Mouse (Mus musculus): ENCODE measurements around the gene Cep152. TPM values are rescaled to one million over a fixed set of nuclear protein-coding genes. Genes with fewer than 3 reads are reported as not detected.

Cep152 gene
- polyA plus RNA-seq, 1 experiment from 2014 or later, result 3.0 TPM

- H3K9ac ChIP-seq, result no peak overlapping the region
- no peak overlapping the region for H3K4me2 ChIP-seq
- no peaks in the 10 kb centered on the region for H3K36me3 ChIP-seq (replicated peaks)
- H3K9me3 ChIP-seq, result no peaks in the 10 kb centered on the region
- no peak overlapping the region for H3K4me3 ChIP-seq
- no peak overlapping the region for H3K27ac ChIP-seq
- 77% methylated on average over 7 of the region's 7 CpGs for WGBS
- no peak for ATAC-seq (replicated peaks)
- H3K27me3 ChIP-seq (replicated peaks), result no peaks in the 10 kb centered on the region
- H3K4me1 ChIP-seq, result no peaks in the 10 kb centered on the region
These were observed 83.5 kb downstream of the Cep152 start for GRCm38 (mm10) chr2:125541451-125541850.

- Histone ChIP-seq H3K4me3 (no peak overlapping the region), H3K27ac (no peak overlapping the region), H3K27me3 (replicated peaks) (no peaks in the 10 kb centered on the region), H3K4me2 (no peak overlapping the region), H3K9ac (no peak overlapping the region), H3K4me1 (no peaks in the 10 kb centered on the region), H3K9me3 (no peaks in the 10 kb centered on the region), H3K36me3 (replicated peaks) (no peaks in the 10 kb centered on the region)
- 88% methylated on average over 7 of the region's 7 CpGs for WGBS
- no peak for ATAC-seq (replicated peaks)
These were observed 84.3 kb downstream of the Cep152 start for GRCm38 (mm10) chr2:125540579-125540978.

- 90% methylated on average over 3 of the region's 3 CpGs for WGBS
- Histone ChIP-seq H3K36me3 (replicated peaks) (no peaks in the 10 kb centered on the region), H3K27me3 (replicated peaks) (no peaks in the 10 kb centered on the region), H3K9me3 (no peaks in the 10 kb centered on the region), H3K4me2 (no peak overlapping the region), H3K4me1 (no peaks in the 10 kb centered on the region), H3K27ac (no peak overlapping the region), H3K9ac (no peak overlapping the region), H3K4me3 (no peak overlapping the region)
- ATAC-seq (replicated peaks), result no peak
These were observed 85.3 kb downstream of the Cep152 start for GRCm38 (mm10) chr2:125539640-125540039.

GRCm38 (mm10) chr2:125530665-125531064, 94.2 kb downstream of the Cep152 start:
- no peak overlapping the region for H3K4me3 ChIP-seq
- ATAC-seq (replicated peaks), result no peak
- H3K9ac ChIP-seq, result no peak overlapping the region
- H3K9me3 ChIP-seq, result no peaks in the 10 kb centered on the region
- H3K27ac ChIP-seq, result no peak overlapping the region
- H3K36me3 ChIP-seq (replicated peaks), result no peaks in the 10 kb centered on the region
- 80% methylated on average over 6 of the region's 6 CpGs for WGBS
- H3K4me1 ChIP-seq, result no peaks in the 10 kb centered on the region
- no peak overlapping the region for H3K4me2 ChIP-seq
- no peaks in the 10 kb centered on the region for H3K27me3 ChIP-seq (replicated peaks)

- Histone ChIP-seq H3K4me3 (no peak overlapping the region), H3K4me2 (no peak overlapping the region), H3K36me3 (replicated peaks) (no peaks in the 10 kb centered on the region), H3K9ac (no peak overlapping the region), H3K27ac (no peak overlapping the region), H3K4me1 (no peaks in the 10 kb centered on the region), H3K27me3 (replicated peaks) (no peaks in the 10 kb centered on the region), H3K9me3 (no peaks in the 10 kb centered on the region)
- no peak for ATAC-seq (replicated peaks)
- 82% methylated on average over 5 of the region's 5 CpGs for WGBS
These were observed 98.3 kb downstream of the Cep152 start for GRCm38 (mm10) chr2:125526566-125526965.

GRCm38 (mm10) chr2:125525484-125525883, 99.4 kb downstream of the Cep152 start:
- Histone ChIP-seq H3K4me1 (no peaks in the 10 kb centered on the region), H3K36me3 (replicated peaks) (no peaks in the 10 kb centered on the region), H3K27me3 (replicated peaks) (no peaks in the 10 kb centered on the region), H3K27ac (no peak overlapping the region), H3K9me3 (no peaks in the 10 kb centered on the region), H3K9ac (no peak overlapping the region), H3K4me3 (no peak overlapping the region), H3K4me2 (no peak overlapping the region)
- ATAC-seq (replicated peaks), result no peak
- WGBS, result 94% methylated on average over 2 of the region's 2 CpGs

GRCm38 (mm10) chr2:125516594-125516993, 108.3 kb downstream of the Cep152 start:
- no peak overlapping the region for H3K27ac ChIP-seq
- H3K27me3 ChIP-seq (replicated peaks), result no peaks in the 10 kb centered on the region
- no peak for ATAC-seq (replicated peaks)
- no peak overlapping the region for H3K4me3 ChIP-seq
- H3K4me2 ChIP-seq, result no peak overlapping the region
- 41% methylated on average over 4 of the region's 4 CpGs for WGBS
- H3K9me3 ChIP-seq, result no peaks in the 10 kb centered on the region
- no peak overlapping the region for H3K9ac ChIP-seq
- H3K4me1 ChIP-seq, result no peaks in the 10 kb centered on the region
- no peaks in the 10 kb centered on the region for H3K36me3 ChIP-seq (replicated peaks)

- H3K4me2 ChIP-seq, result no peak overlapping the region
- H3K4me3 ChIP-seq, result no peak overlapping the region
- H3K9me3 ChIP-seq, result no peaks in the 10 kb centered on the region
- H3K9ac ChIP-seq, result no peak overlapping the region
- no peak for ATAC-seq (replicated peaks)
- H3K36me3 ChIP-seq (replicated peaks), result no peaks in the 10 kb centered on the region
- WGBS, result 60% methylated on average over 12 of the region's 12 CpGs
- H3K27me3 ChIP-seq (replicated peaks), result no peaks in the 10 kb centered on the region
- no peak overlapping the region for H3K27ac ChIP-seq
- H3K4me1 ChIP-seq, result no peaks in the 10 kb centered on the region
These were observed 109.4 kb downstream of the Cep152 start for GRCm38 (mm10) chr2:125515291-125516057.

GRCm38 (mm10) chr2:125514391-125514790, 110.5 kb downstream of the Cep152 start:
- Histone ChIP-seq H3K9ac (no peak overlapping the region), H3K27ac (no peak overlapping the region), H3K4me3 (no peak overlapping the region), H3K27me3 (replicated peaks) (no peaks in the 10 kb centered on the region), H3K9me3 (no peaks in the 10 kb centered on the region), H3K4me1 (no peaks in the 10 kb centered on the region), H3K4me2 (no peak overlapping the region), H3K36me3 (replicated peaks) (no peaks in the 10 kb centered on the region)
- no peak for ATAC-seq (replicated peaks)
- 73% methylated on average over 3 of the region's 3 CpGs for WGBS

Other genes with a start within 250 kb of the Cep152 start
- gene Gm9913, start 120.0 kb downstream of the Cep152 start, polyA plus RNA-seq (2015; fragmentation: Nextera tagmentation; extraction: Ambion mirVana), result 0.09 and 0.10 TPM in 2 replicates
- gene Fbn1, start 117.1 kb downstream of the Cep152 start, polyA plus RNA-seq (2015; fragmentation: Nextera tagmentation; extraction: Ambion mirVana), result 2.5 and 2.7 TPM in 2 replicates
- gene Eid1, start 48.0 kb upstream of the Cep152 start, polyA plus RNA-seq (2015; fragmentation: Nextera tagmentation; extraction: Ambion mirVana), result 376 and 397 TPM in 2 replicates
- 3.6 and 3.7 TPM in 2 replicates for gene Shc4, start 99.0 kb upstream of the Cep152 start, polyA plus RNA-seq (2015; fragmentation: Nextera tagmentation; extraction: Ambion mirVana)
- gene Secisbp2l, start 157.8 kb upstream of the Cep152 start, polyA plus RNA-seq (2015; fragmentation: Nextera tagmentation; extraction: Ambion mirVana), result 30.5 and 32.7 TPM in 2 replicates
- 31.4 and 31.8 TPM in 2 replicates for gene Galk2, start 234.0 kb upstream of the Cep152 start, polyA plus RNA-seq (2015; fragmentation: Nextera tagmentation; extraction: Ambion mirVana)
- gene Cops2, start 234.0 kb upstream of the Cep152 start, polyA plus RNA-seq (2015; fragmentation: Nextera tagmentation; extraction: Ambion mirVana), result 58.0 and 58.1 TPM in 2 replicates

Data from midbrain, embryonic 15.5 days (tissue).